Mouse (Mus musculus): ENCODE measurements around the gene Map1b. TPM values are rescaled to one million over a fixed set of nuclear protein-coding genes. Genes with fewer than 3 reads are reported as not detected.

Map1b gene
- polyA plus RNA-seq, 1 experiment from 2014 or later: 31.2 TPM

DNA sequence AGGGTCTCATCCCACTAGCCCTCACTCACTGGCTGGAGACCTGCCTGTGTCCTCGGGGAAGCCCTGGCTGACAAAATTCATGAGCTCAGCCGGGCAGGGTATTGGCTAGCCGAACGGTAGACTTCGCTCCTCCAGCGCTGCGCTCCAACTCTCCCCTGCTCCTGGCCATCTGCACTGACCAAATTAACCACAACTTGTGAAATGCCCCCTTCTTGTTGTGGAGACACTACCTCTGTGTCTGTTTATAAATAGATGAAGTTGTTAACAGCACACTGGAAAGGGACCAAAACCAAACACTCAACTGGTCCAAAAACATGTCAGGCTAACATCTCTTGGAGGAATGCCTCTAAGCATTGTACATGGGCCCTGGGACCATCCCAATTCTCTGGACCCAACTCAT, 42.2 kb downstream of the Map1b start:
- TF ChIP-seq CTCF (IDR thresholded peaks at IDR 0.05) (no peak), EP300 (IDR thresholded peaks at IDR 0.05) (no peak)
- 91% methylated on average over 7 of the region's 7 CpGs for WGBS
- ATAC-seq: no peak

DNA sequence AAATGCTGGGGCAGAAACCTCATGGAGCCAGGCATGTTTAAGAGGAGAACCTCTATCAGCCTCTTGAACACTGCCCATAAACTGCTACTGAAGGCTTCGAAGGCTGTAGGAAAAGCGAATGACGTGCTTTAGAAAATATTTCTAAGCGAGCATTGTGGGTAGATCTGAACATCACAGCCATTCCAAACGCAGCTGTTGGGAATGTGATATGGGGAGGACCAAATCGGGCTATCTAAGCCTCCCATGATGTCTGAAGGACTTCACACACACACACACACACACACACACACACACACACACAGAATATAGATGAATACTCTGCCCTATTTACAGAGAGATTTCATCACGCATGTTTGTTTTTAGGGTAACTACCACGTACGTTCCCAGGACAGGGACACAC, 44.3 kb downstream of the Map1b start:
- no peak overlapping the region for H3K9ac ChIP-seq (replicated peaks; ENCODE audit: low read depth)
- H3K36me3 ChIP-seq (ENCODE audit: insufficient read depth, low read length): no peaks in the 10 kb centered on the region
- no peaks in the 10 kb centered on the region for H3K4me1 ChIP-seq (ENCODE audit: insufficient read depth, low read depth, low read length)
- no peak; the same call in 1 of the 2 replicates for ATAC-seq
- TF ChIP-seq CTCF (IDR thresholded peaks at IDR 0.05): no peak
- TF ChIP-seq EP300 (IDR thresholded peaks at IDR 0.05): no peak
- no peak overlapping the region for H3K4me3 ChIP-seq (ENCODE audit: low read depth, low read length)
- no peak overlapping the region for H3K27ac ChIP-seq (ENCODE audit: low read length)
- 73% methylated on average over 9 of the region's 9 CpGs for WGBS
- no peak for DNase-seq (ENCODE audit: low spot score)
- H3K9me3 ChIP-seq (ENCODE audit: low read length): no peaks in the 10 kb centered on the region
- no peaks in the 10 kb centered on the region for H3K27me3 ChIP-seq (replicated peaks; ENCODE audit: insufficient read depth, low read length)
- no peak overlapping the region for H3K4me2 ChIP-seq (replicated peaks; ENCODE audit: low read depth, low read length)

More for the DNA sequence above, 42.2 kb downstream of the Map1b start:
- no peak overlapping the region for H3K27ac ChIP-seq (ENCODE audit: low read length)
- H3K4me2 ChIP-seq (replicated peaks; ENCODE audit: low read depth, low read length): no peak overlapping the region
- H3K4me3 ChIP-seq (ENCODE audit: low read depth, low read length): no peak overlapping the region
- no peaks in the 10 kb centered on the region for H3K27me3 ChIP-seq (replicated peaks; ENCODE audit: insufficient read depth, low read length)
- no peak overlapping the region for H3K9ac ChIP-seq (replicated peaks; ENCODE audit: low read depth)
- H3K4me1 ChIP-seq (ENCODE audit: insufficient read depth, low read depth, low read length): no peaks in the 10 kb centered on the region
- H3K36me3 ChIP-seq (ENCODE audit: insufficient read depth, low read length): no peaks in the 10 kb centered on the region
- H3K9me3 ChIP-seq (ENCODE audit: low read length): no peaks in the 10 kb centered on the region
- no peak for DNase-seq (ENCODE audit: low spot score)

DNA sequence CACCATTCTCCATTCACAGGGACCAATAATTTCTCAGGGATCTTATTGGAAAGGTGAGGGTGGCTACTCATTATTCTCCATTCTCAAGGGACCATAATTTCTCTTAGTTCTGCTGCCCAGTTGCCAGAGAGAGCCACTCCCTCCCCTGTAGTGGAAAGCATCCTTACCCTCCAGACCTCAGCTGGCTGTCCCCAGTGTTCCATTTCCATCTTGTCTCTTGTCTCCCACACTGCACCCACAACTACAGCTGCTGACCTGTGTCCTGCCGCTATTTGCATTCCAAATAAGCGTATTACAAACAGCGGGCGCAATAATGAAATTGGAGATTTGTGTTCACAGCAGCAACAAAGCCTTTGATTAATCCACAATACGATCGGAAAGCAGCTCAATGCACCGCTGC, 46.3 kb downstream of the Map1b start:
- Histone ChIP-seq H3K9ac (replicated peaks; ENCODE audit: low read depth) (no peak overlapping the region), H3K27me3 (replicated peaks; ENCODE audit: insufficient read depth, low read length) (no peaks in the 10 kb centered on the region), H3K9me3 (ENCODE audit: low read length) (no peaks in the 10 kb centered on the region), H3K36me3 (ENCODE audit: insufficient read depth, low read length) (no peaks in the 10 kb centered on the region), H3K4me3 (ENCODE audit: low read depth, low read length) (no peak overlapping the region), H3K27ac (ENCODE audit: low read length) (no peak overlapping the region), H3K4me2 (replicated peaks; ENCODE audit: low read depth, low read length) (no peak overlapping the region), H3K4me1 (ENCODE audit: insufficient read depth, low read depth, low read length) (no peaks in the 10 kb centered on the region)
- WGBS: 96% methylated on average over 7 of the region's 7 CpGs
- DNase-seq (ENCODE audit: low spot score): no peak
- TF ChIP-seq EP300 (IDR thresholded peaks at IDR 0.05) (no peak), CTCF (IDR thresholded peaks at IDR 0.05) (no peak)
- no peak for ATAC-seq

DNA sequence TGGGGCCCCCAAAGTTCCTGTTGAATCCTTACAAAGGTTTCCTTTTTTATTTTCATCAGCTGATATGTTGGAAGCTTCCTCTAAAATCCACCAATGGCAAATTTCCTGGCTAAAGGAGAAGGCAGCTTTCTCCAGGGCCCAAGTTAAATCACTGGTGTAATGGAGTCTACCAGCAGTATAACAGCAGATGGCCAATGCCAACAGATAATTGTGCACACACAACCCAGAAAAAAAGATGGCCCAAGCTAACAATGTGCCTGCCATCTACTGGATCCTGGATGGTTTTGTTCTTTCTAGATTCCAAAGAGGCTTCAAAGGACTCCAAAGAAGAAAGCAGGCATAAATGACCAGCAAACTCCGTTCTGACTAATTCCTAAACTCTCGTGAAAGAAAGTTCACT, 48.1 kb downstream of the Map1b start:
- H3K4me1 ChIP-seq (ENCODE audit: insufficient read depth, low read depth, low read length): no peaks in the 10 kb centered on the region

DNA sequence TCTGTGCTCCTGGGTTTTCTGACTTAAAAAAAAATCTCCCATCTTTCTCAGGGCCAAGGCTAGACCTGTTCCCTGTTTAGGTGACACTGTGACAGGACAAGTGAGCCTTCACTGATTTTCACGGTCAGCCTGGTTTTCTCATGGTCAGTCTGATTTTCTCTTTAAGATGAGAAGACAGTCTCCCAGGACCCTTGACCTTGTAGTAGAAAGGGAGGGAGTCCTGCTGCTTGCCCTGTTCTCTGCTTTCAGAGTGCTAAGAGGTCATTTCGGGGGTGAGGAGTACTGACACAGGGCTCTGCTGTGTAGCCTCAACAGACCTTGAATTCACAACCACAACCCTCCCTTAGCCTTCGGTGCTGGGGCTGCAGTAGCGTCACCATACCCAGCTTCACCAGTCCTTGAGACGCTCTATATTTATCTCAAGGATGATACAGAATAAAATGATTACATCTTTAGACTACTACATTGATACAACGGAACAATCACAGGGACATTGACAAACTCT, 49.5 kb downstream of the Map1b start:
- Histone ChIP-seq H3K4me3 (ENCODE audit: low read depth, low read length) (no peak overlapping the region), H3K9me3 (ENCODE audit: low read length) (no peaks in the 10 kb centered on the region), H3K4me1 (ENCODE audit: insufficient read depth, low read depth, low read length) (no peaks in the 10 kb centered on the region), H3K27me3 (replicated peaks; ENCODE audit: insufficient read depth, low read length) (no peaks in the 10 kb centered on the region), H3K4me2 (replicated peaks; ENCODE audit: low read depth, low read length) (no peak overlapping the region), H3K9ac (replicated peaks; ENCODE audit: low read depth) (no peak overlapping the region), H3K27ac (ENCODE audit: low read length) (no peak overlapping the region), H3K36me3 (ENCODE audit: insufficient read depth, low read length) (no peaks in the 10 kb centered on the region)
- 47% methylated on average over 6 of the region's 6 CpGs for WGBS
- TF ChIP-seq EP300 (IDR thresholded peaks at IDR 0.05): no peak
- no peak for TF ChIP-seq CTCF (IDR thresholded peaks at IDR 0.05)
- ATAC-seq (no peak), DNase-seq (ENCODE audit: low spot score) (no peak)

More for the DNA sequence above, 48.1 kb downstream of the Map1b start:
- DNase-seq (ENCODE audit: low spot score) (no peak), ATAC-seq (no peak)
- Histone ChIP-seq H3K4me2 (replicated peaks; ENCODE audit: low read depth, low read length) (no peak overlapping the region), H3K36me3 (ENCODE audit: insufficient read depth, low read length) (no peaks in the 10 kb centered on the region), H3K9me3 (ENCODE audit: low read length) (no peaks in the 10 kb centered on the region), H3K4me3 (ENCODE audit: low read depth, low read length) (no peak overlapping the region), H3K9ac (replicated peaks; ENCODE audit: low read depth) (no peak overlapping the region), H3K27me3 (replicated peaks; ENCODE audit: insufficient read depth, low read length) (no peaks in the 10 kb centered on the region), H3K27ac (ENCODE audit: low read length) (no peak overlapping the region)
- TF ChIP-seq EP300 (IDR thresholded peaks at IDR 0.05) (no peak), CTCF (IDR thresholded peaks at IDR 0.05) (no peak)
- 84% methylated on average over 2 of the region's 2 CpGs for WGBS

DNA sequence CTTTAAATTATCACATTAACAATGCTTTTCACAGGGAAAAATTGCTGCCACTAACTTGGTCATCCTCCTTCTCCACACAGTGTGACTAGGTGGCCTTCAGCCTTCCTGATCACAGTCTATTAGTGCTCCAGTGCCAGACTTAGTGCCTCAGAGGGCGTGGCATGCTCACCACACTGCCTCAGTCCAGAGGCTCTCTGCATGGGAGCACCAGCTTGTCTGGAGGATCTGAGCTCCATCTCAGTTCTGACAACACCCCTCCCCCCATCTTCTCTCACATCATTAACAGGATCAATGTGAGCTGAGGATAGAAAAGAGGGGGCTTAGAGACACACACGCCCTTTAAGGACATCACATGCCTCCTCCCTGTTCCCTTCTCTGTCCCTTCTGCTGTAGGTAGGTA, 50.3 kb downstream of the Map1b start:
- DNase-seq (ENCODE audit: low spot score): no peak
- no peak overlapping the region for H3K9ac ChIP-seq (replicated peaks; ENCODE audit: low read depth)
- H3K36me3 ChIP-seq (ENCODE audit: insufficient read depth, low read length): no peaks in the 10 kb centered on the region
- TF ChIP-seq EP300 (IDR thresholded peaks at IDR 0.05): no peak
- TF ChIP-seq CTCF (IDR thresholded peaks at IDR 0.05): no peak
- no peak overlapping the region for H3K4me2 ChIP-seq (replicated peaks; ENCODE audit: low read depth, low read length)
- 61% methylated on average over 2 of the region's 2 CpGs for WGBS
- H3K4me1 ChIP-seq (ENCODE audit: insufficient read depth, low read depth, low read length): no peaks in the 10 kb centered on the region
- no peaks in the 10 kb centered on the region for H3K9me3 ChIP-seq (ENCODE audit: low read length)
- no peak overlapping the region for H3K4me3 ChIP-seq (ENCODE audit: low read depth, low read length)
- H3K27ac ChIP-seq (ENCODE audit: low read length): no peak overlapping the region
- no peaks in the 10 kb centered on the region for H3K27me3 ChIP-seq (replicated peaks; ENCODE audit: insufficient read depth, low read length)
- no peak for ATAC-seq

DNA sequence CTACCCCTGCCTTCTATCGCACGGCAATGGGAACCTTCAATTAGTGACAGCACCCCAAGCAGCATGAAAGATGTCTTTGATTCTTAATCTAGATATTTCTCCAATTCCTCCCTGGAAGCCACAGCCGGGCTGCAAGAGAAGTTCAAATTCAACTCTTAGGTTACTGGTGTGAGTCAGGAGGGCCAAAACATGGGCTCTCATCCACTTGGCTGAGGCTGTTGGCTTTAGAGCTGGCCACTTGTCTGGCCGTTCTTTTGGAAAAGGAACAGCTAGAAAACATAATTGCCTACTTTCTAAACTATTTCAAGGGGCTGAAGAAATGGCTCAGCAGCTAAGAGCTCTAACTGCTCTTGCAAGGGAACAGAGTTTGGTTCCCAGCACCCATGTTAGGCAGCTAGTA, 51.8 kb downstream of the Map1b start:
- DNase-seq (ENCODE audit: low spot score) (no peak), ATAC-seq (no peak)
- H3K4me3 ChIP-seq (ENCODE audit: low read depth, low read length): no peak overlapping the region
- no peaks in the 10 kb centered on the region for H3K9me3 ChIP-seq (ENCODE audit: low read length)
- no peak overlapping the region for H3K4me2 ChIP-seq (replicated peaks; ENCODE audit: low read depth, low read length)
- H3K4me1 ChIP-seq (ENCODE audit: insufficient read depth, low read depth, low read length): no peaks in the 10 kb centered on the region
- 57% methylated on average over 4 of the region's 4 CpGs for WGBS
- TF ChIP-seq CTCF (IDR thresholded peaks at IDR 0.05): no peak
- TF ChIP-seq EP300 (IDR thresholded peaks at IDR 0.05): no peak
- no peaks in the 10 kb centered on the region for H3K36me3 ChIP-seq (ENCODE audit: insufficient read depth, low read length)
- no peak overlapping the region for H3K27ac ChIP-seq (ENCODE audit: low read length)
- H3K9ac ChIP-seq (replicated peaks; ENCODE audit: low read depth): no peak overlapping the region
- H3K27me3 ChIP-seq (replicated peaks; ENCODE audit: insufficient read depth, low read length): no peaks in the 10 kb centered on the region

Data from lung, postnatal 0 days (tissue).